19 mouse cellular contexts compared by ENCODE assay signal in genomic region chr11:16080811-16081351, GRCm38 (mm10).
"Had no signal": no experiment of that assay in that cellular context is flagged by ENCODE, and none has a peak within 500 bp of the region (broad histone marks: within the 10 kb centered on the region; RNA-seq: fewer than 3 reads in every experiment).

No protein-coding gene starts in this region.

- H3K27me3 ChIP-seq: kidney, embryonic 15.5 days; liver, embryonic 13.5 days; neural tube, embryonic 12.5 days; neural tube, embryonic 15.5 days; stomach, embryonic 15.5 days had no signal

- DNase-seq: kidney, adult 8-10 months; kidney, postnatal 10 days; kidney, postnatal 36 days; layer of hippocampus, postnatal 36 days; liver, embryonic 13.5 days; lung, adult 2 months; lung, postnatal 14 days; lung, postnatal 4 days; retina, postnatal 1 day; right cerebral cortex, postnatal 25 days; spleen, adult 18-20 months; thymus, adult 18-20 months; thymus, postnatal 36 days had no signal

- H3K27ac ChIP-seq: kidney, embryonic 15.5 days; left cerebral cortex, adult 2 months; liver, embryonic 13.5 days; neural tube, embryonic 12.5 days; neural tube, embryonic 15.5 days; stomach, embryonic 15.5 days had no signal

- H3K4me3 ChIP-seq: kidney, embryonic 15.5 days; left cerebral cortex, adult 2 months; liver, embryonic 13.5 days; neural tube, embryonic 12.5 days; neural tube, embryonic 15.5 days; stomach, embryonic 15.5 days had no signal

- H3K36me3 ChIP-seq: kidney, embryonic 15.5 days; liver, embryonic 13.5 days; neural tube, embryonic 12.5 days; neural tube, embryonic 15.5 days; stomach, embryonic 15.5 days had no signal

- H3K9me3 ChIP-seq: kidney, embryonic 15.5 days; liver, embryonic 13.5 days; neural tube, embryonic 12.5 days; neural tube, embryonic 15.5 days; stomach, embryonic 15.5 days had no signal

- ATAC-seq: intestine, postnatal 0 days had no signal

- H3K9ac ChIP-seq: kidney, embryonic 15.5 days; liver, embryonic 13.5 days; neural tube, embryonic 12.5 days; neural tube, embryonic 15.5 days; stomach, embryonic 15.5 days had no signal

- H3K4me2 ChIP-seq: kidney, embryonic 15.5 days; liver, embryonic 13.5 days; neural tube, embryonic 12.5 days; neural tube, embryonic 15.5 days; stomach, embryonic 15.5 days had no signal

- H3K4me1 ChIP-seq: kidney, embryonic 15.5 days; liver, embryonic 13.5 days; neural tube, embryonic 12.5 days; neural tube, embryonic 15.5 days; stomach, embryonic 15.5 days had no signal
